Mouse (Mus musculus): Measurements from ENCODE around the gene Olfr211.
"Not testable (repeated sequence)": the region's sequence is repeated elsewhere in the genome, so short reads cannot be mapped to it uniquely, and the experiment has no call there.

The Olfr211 gene

DNA sequence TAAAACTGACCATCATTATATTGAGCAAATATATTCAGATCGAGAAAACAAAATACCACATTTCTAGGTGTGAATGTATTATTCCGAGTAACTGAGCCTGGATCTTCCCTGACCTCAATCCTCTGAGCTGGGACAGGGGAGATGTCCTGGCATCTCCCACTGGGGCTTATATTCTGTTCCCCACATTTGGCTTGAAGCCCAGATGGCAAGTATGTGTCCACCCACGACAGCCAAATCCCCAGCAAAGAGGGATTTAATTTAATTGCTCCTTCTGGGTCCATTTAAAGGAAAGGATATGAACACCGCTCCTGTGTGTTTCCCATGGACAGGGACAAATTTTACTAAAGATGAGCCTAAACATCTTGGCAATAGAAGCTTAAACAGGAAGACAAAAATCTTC lies at the start of gene Olfr211:
Gene Olfr211, plus strand, starts transcription at position 301 of the 400 bp plus-strand sequence.
- DNase-seq (ENCODE audit: low spot score in 2 of 2), result no peak

DNA sequence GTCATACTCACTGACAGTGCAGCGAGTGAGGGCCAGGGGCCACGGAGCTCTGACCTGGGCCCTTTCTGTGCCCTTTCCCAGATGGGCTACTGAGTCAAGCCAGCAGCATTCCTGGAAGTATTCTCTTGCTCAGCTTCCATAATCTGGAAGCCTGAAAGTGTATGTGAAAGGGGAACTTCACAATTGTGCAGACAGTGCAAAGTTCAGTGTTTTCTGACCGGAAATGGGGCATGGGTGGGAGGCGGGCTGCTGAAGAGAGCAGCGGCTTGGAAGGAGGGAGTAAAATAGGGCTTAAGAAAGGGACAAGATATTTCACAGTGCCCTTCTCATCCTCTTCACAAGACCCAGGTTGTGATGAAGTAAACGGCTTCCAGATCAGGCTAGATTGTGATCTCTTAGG lies 49.4 kb upstream of the Olfr211 start:
- no peak for DNase-seq (ENCODE audit: low spot score in 2 of 2)

DNA sequence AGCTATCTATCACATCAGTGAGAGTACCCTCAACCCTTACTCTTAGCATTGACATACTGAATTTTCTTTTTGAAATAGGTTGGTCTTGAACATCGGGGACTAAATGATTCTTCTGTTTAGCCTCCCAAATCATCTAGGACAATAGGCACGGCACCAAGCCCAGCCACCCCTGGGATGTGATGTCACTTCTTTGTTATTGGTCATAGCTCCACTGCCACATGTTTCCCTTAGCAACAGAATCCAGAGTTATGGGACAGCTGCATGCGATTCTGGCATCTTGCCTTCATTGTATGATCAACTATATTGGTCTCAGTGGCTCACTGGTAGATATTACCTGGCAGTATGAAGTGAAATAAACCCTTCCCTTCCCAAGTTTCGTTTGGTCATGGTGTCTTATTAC lies 48.4 kb upstream of the Olfr211 start:
- no peak for DNase-seq (ENCODE audit: low spot score in 2 of 2)

DNA sequence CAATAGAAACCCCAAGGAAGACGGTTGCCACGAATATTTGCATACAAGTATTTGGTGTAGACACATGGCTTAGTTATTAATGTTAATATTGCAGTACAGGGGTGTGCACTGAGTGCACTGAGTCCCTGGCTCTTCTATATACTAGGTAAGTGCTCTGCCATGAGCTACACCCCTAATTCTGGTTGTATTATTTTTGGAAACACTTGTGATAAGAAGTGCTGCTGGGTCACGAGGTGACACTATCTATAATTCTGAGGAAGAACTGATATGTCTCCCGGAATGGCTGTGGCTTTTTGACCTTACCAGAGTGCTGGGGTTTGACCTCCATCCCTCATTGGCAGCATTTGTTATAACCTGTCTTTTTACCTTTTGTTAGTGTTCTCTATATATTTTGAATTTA lies 48.0 kb upstream of the Olfr211 start:
- DNase-seq (ENCODE audit: low spot score in 2 of 2), result no peak

DNA sequence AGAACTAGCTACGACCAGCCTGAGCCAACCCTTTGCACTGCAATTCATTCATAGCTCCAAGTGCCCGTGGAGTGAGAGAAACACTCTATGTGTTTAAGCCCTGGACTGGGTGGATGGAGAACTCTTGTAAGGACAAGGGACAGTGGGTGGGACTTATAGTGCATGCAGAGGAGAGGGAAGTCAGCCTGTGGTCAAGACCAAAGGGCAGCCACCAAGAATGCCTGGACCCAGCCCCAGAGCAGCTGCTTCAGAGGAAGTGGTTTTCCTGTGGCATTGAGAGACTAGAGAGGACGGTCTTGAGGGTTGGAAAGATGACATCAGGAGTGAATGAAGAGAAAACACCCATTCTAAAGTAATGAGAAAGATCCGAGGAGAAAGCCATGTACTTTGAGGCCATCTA lies 33.1 kb upstream of the Olfr211 start:
- DNase-seq (ENCODE audit: low spot score in 2 of 2), result no peak

DNA sequence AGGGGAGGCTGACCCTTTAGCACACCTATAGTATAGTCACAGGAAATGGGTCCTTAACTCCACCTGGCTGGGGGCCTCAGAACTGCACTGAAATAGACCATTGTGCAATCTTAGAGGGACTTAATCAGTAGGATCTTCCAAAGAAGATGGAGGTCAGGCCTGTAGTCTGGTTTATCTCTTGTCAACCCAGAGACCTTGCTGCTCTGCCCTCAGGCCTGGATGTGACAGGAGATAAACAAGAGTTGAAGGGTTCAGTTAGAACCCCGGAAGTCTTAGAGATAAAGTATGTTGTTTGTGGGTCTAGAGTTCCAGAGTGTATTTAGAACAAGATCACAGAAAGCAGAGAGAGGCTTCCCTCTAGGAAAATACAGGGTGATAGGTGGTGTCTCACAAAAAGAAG lies 32.4 kb upstream of the Olfr211 start:
- DNase-seq (ENCODE audit: low spot score in 2 of 2), result no peak

DNA sequence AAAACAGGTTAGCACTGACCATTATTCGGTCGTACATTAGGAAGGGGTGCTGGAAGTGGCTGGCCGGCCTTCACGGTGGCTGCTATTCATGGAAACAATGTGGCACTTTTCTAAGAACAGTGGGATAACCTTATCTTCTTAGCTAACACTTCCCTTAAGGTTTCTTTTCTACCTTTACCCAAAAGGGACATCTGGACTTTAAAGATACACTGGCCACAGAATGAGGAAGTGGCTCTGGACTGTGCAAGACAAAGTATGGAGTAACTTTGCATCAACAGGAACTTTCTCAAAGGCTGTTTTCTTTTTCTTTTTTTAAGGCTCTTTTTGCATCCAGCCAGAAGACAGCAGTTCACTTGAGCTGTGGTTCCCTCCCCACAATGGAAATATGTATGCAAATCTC lies 30.2 kb upstream of the Olfr211 start:
- no peak for DNase-seq (ENCODE audit: low spot score in 2 of 2)

DNA sequence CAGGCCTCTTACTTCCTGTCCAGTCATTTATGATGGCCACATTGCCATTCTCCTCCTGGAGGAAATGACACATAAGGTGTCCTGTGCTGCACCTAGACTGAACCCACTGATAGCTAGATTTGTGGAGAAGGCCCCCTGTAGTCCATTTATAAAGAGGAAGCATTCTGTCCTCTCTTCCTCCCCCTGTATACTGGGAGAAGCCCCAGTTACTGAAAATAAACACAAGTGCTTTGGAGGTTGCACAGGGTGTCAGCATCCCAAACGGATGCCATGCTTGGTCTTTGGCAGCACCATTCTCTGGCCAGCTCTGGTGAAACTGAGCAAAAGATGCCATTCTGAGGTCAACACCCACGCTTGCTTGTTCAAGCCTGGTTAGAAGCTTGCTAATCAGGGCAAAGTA lies 29.7 kb upstream of the Olfr211 start:
- DNase-seq (ENCODE audit: low spot score in 2 of 2), result no peak

DNA sequence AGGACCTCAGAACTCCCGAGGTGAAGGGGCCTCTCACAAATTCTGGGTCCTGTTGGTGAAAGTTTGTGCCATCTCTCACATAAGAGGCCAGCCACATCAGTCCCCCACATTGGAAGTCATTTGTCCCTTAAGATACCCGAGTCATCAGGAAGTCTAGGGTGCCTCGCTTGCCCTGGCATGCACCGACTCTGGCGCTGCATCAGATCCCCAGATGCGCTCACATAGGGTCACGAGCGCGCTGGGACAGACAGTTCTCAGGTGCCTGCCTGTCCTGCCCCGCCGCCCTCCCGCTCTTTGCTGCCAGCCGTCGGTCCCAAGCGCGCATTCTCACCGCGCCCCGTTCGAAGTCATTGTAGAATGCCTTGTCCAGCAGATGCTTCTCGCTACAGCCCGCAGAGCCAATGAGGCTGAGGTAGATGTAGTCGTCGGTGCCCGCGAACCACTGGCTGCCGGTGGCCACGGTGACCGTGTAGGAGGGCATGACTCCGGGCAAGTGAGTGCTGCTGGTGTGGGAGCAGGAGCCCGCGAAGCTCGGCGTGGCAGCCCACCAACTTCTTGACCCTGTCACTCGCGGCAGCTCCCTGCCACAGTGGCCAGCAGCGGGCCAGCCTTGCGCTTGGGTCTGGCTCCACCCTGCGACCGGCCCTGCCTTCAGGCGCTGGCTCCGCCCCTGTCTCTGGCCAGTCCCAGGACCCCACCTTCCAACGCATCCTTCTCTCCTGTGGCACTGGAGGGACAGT lies 28.2 kb upstream of the Olfr211 start, which contains the start of gene Alox5:
Gene Alox5, minus strand, starts transcription at position 635 of the 740 bp plus-strand sequence.
- DNase-seq (ENCODE audit: low spot score in 2 of 2), result no peak

DNA sequence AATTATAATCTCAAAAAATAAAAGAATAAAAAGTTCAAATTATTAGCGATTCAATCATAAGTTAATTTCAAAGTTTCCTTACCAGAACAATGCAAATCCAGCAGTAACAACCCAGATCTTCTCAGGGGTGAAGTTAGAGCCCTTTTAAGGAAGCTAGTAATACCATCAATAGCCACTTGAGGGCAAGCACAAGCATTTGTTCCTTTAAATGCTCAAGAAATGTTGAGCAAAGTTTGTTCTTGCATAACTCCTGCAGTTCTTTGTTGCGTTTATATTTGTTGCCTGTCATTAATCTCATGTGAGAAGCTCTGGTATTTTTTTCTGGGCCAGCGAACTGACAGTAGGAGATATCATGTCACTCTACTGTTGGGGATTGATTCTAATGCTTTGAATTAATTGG lies 20.8 kb upstream of the Olfr211 start:
- DNase-seq (ENCODE audit: low spot score in 2 of 2), result no peak

DNA sequence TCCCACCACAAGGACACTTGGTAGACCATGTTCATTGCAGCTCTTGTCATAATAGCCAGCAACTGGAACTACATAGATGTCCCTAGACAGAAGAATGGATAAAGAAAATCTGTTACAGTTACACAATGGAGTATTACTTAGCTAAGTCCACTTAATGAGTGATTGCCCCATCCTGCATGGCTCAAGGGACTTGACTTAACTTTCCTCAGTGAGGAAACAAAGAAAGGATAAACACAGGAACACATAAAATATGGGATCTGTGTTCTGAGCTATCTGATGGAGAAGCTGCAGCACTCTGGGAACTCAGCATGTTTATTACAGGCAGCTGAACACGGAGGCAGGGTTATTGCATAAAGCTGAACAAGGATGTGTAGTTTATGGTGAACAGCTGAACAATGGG lies 3.8 kb upstream of the Olfr211 start:
- DNase-seq (ENCODE audit: low spot score in 2 of 2), result no peak

DNA sequence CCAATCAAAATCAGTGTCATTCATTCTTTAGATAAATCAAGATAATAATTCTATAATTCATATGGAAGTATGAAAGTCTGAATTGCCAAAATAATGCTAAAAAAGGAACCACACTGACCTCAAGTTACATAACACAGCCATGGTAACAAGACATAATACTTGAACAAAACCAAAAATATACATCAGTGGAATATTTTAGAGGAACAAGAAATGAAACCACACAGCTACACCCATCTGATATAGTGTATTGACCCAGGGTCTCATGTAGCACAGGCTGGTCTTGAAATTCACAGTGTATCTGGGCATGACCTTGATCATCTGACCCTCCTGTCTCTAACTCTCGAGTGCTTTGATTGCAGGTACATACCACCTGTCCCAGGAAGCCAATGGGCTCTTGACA lies 2.1 kb upstream of the Olfr211 start:
- no peak for DNase-seq (ENCODE audit: low spot score in 2 of 2)

DNA sequence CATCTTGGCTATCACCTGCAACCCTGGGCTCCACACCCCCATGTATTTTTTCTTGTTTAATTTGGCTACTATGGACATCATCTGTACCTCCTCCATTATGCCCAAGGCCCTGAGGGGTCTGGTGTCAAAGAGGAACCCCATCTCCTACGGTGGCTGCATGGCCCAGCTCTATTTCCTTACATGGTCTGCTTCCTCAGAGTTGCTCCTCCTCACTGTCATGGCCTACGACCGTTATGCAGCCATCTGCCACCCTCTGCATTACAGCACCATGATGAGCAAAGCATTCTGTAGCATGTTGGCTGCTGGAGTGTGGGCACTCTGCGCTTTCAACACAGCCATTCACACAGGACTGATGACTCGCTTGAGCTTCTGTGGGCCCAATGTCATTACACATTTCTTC lies 4.9 kb downstream of the Olfr211 start:
- DNase-seq (ENCODE audit: low spot score in 2 of 2), result no peak

DNA sequence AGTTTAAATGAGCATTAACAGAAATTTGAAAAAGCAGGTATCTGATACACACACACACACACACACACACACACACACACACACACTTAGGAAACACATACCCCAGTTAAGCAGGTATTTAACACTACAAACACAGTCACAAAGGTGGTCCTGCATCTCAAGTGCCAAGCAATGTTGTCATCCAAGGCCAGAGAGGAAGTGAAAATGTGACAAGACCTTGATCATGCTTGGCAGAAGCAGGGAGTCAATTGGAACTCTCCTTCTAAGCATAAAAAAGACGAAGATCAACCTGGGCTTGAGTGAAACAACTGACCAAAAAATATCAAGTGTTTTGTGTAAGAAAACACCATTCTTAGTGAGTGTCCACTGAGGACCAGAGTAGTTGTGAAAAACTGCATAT lies 7.1 kb downstream of the Olfr211 start:
- no peak for DNase-seq (ENCODE audit: low spot score in 2 of 2)

DNA sequence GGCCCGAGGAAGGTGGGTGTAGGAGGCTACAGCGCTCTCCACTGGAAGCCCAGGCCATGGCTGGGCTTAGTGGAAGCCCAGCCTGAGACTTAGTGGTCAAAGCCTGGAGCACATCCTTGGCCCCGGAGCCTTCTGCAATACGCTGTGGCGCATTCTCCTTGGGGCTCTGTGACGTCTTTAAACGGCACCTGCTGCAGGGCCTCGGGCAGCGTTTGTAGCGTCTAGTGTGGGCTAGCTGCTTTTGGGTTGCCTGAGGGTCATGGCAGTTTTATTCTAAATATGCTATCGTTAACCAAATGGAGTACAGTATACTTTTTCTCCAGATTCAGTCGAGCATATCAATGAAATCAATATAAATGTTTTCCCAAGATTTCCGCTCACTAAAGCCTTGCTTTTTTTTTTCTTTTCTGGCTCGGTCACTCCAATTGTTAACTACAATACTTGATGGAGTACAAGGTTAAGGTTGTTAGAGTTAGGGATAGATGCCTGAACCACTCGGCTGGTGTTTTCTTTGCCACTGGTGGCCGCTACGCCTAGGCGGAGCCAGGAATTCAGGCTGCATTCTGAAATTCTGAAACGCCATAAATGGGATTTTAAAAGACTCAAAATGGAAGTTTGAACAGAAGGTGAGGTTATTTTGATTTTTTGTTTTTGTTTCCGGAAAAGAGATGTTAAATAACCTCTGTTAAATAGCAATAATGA lies 17.6 kb downstream of the Olfr211 start, which contains the start of gene Olfr212:
Gene Olfr212, plus strand, starts transcription at position 215 of the 702 bp plus-strand sequence.
- not testable (repeated sequence) for DNase-seq (ENCODE audit: low spot score in 2 of 2)

DNA sequence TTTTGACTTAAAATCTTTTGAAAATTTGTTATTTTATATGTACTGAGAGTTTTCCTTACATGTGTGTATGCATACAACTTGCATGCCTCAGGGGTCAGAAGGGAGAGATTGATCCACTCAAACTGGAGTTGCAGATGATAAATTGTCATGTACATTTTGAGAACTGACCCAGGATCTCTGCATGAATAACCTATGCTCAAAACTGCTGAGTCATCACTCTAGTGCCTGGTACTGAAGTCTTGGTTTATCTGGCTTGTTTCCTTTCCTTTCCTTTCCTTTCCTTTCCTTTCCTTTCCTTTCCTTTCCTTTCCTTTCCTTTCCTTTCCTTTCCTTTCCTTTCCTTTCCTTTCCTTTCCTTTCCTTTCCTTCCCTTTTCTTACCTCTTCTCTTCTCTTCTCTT lies 25.9 kb downstream of the Olfr211 start:
- no peak for DNase-seq (ENCODE audit: low spot score in 2 of 2)

DNA sequence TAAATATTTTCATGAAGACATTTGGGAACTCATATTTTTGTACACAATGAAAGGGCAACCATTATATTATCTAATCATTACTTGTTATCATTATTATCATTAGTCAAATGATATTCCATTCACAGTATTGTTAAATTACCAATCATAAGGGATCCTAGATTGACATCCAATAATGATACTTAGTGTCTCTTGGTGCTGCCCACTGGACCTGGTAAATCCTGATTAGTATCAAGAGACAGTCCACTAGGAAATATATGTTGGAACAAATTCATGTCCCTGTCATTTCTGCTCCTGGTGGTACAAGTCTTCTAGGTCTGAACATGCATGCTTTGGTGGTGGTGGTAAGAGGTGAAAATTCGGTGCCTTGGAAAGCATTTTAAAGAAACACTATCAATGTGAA lies 49.3 kb downstream of the Olfr211 start, which contains the start of gene Olfr213:
Gene Olfr213, plus strand, starts transcription at position 301 of the 400 bp plus-strand sequence.
- no peak for DNase-seq (ENCODE audit: low spot score in 2 of 2)

DNA sequence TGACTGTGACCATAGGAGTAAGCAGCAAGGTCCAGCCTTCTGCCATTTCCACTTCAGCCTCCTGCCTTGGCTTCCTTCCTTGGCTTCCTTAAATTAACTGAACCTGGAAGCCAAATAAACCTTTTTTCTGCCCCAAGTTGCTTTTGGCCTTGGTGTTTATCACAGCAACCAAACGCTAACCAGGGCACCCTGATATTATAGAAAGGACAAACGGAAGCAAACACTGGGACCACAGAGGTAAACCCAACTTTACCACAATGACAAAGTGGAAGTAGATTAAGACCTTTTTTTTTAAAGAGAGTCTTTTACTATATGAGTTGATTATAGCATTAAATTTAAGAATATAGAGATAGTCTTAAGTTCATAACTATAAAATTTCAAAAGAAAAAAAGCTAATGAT lies 53.6 kb downstream of the Olfr211 start:
- DNase-seq (ENCODE audit: low spot score in 2 of 2), result no peak

Measured in right cerebral cortex, adult 2 months (tissue).